Comparison of ENCODE assay signal across 16 mouse cellular contexts in genomic region chr10:119663586-119663985, GRCm38 (mm10).
"Had no signal": no experiment of that assay in that cellular context is flagged by ENCODE, and none has a peak within 500 bp of the region (broad histone marks: within the 10 kb centered on the region; RNA-seq: fewer than 3 reads in every experiment).

No protein-coding gene starts in this region.

- H3K9me3 ChIP-seq: limb, embryonic 12.5 days; liver, embryonic 13.5 days; lung, embryonic 15.5 days had no signal

- H3K4me3 ChIP-seq: layer of hippocampus, adult 2 months; limb, embryonic 12.5 days; liver, embryonic 13.5 days; lung, embryonic 15.5 days; megakaryocyte, embryonic 14.5 days; midbrain, embryonic 13.5 days had no signal

- H3K27me3 ChIP-seq: limb, embryonic 12.5 days; liver, embryonic 13.5 days; lung, embryonic 15.5 days; megakaryocyte, embryonic 14.5 days; midbrain, embryonic 13.5 days had no signal

- H3K9ac ChIP-seq: limb, embryonic 12.5 days; liver, embryonic 13.5 days; liver, postnatal 0 days; lung, embryonic 15.5 days; midbrain, embryonic 13.5 days had no signal

- ATAC-seq: inflammation-experienced regulatory T-cells, adult 6 months; intestine, postnatal 0 days; liver, postnatal 0 days; midbrain, embryonic 13.5 days had no signal

- DNase-seq: kidney, postnatal 4 days; liver; liver, embryonic 13.5 days; liver, postnatal 0 days; lung, postnatal 14 days; right cerebral cortex, postnatal 14 days; thymus, adult 18-20 months; thymus, postnatal 14 days had no signal

- H3K4me1 ChIP-seq: liver, embryonic 13.5 days; lung, embryonic 15.5 days; megakaryocyte, embryonic 14.5 days had no signal

- H3K4me2 ChIP-seq: limb, embryonic 12.5 days; liver, embryonic 13.5 days; lung, embryonic 15.5 days; midbrain, embryonic 13.5 days had no signal

- H3K36me3 ChIP-seq: limb, embryonic 12.5 days; liver, embryonic 13.5 days; lung, embryonic 15.5 days; midbrain, embryonic 13.5 days had no signal

- H3K27ac ChIP-seq: layer of hippocampus, adult 2 months; limb, embryonic 12.5 days; liver, embryonic 13.5 days; lung, embryonic 15.5 days; macrophage; midbrain, embryonic 13.5 days had no signal
